Comparison of ENCODE assay signal across 8 mouse cellular contexts in the genomic region with DNA sequence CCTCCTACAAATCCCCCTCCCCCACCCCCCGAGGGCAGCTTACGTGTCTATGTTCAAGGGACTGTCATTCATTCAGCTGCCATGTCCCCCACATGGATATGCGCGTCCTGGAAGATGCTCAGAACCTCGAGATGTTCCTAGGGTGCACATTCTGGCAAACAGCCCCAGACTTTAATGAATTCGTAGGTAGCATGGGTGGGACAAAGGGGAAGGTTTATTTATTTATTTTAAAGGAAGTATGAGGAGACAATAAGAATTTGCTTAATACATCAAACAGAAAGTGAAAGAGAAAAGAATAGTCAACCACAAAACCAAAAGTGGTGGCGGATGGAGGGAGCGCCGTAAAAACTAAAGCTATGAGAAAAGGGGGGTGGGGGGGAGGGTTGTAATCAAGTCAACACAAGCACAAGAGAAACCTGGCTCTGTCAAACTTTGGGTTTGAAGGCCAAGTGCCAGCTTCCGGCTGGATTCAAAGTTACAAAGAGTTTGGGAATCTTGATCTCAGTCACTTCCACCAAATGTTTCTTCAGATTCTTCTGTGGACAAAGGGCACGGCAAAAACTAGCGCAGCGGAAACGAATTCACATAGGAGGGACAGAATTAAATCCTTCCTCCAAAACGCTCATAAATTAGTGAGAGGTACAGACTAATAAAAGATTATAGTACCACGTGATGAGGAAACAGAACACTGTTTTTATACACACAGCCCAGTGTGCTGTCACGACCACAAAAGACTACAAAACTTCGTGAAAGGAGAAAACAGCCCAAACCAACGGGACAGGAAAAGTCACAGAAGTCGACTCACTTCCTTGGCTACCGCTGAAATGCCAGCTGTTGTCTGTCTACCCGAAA. TPM values are rescaled to one million over a fixed set of nuclear protein-coding genes. Genes with fewer than 3 reads are reported as not detected.
A peak's percentile ranks its signal among the peaks of the same experiment; 100 is the strongest.
DNase-seq lines count a peak whose midpoint lies in the region; ATAC-seq lines count a peak whose summit lies in the region.

No protein-coding gene starts in this region.

- WGBS in midbrain, embryonic 11.5 days: 88% methylated on average over 22 of the region's 22 CpGs
- 88% methylated on average over 22 of the region's 22 CpGs for WGBS in midbrain, embryonic 10.5 days
- 84% methylated on average over 22 of the region's 22 CpGs for WGBS in forebrain, embryonic 11.5 days
- 80% methylated on average over 22 of the region's 22 CpGs for WGBS in forebrain, embryonic 14.5 days

- ATAC-seq in midbrain, embryonic 11.5 days (ENCODE audit: low FRiP score): no peak
- ATAC-seq in forebrain, embryonic 11.5 days (replicated peaks; ENCODE audit: low FRiP score): no peak
- ATAC-seq in forebrain, embryonic 14.5 days: no peak

- no peaks in the 10 kb centered on the region for H3K36me3 ChIP-seq in midbrain, embryonic 11.5 days (ENCODE audit: control insufficient read depth, insufficient read depth, low read length)
- no peaks in the 10 kb centered on the region for H3K36me3 ChIP-seq in midbrain, embryonic 10.5 days
- H3K36me3 ChIP-seq in forebrain, embryonic 11.5 days (ENCODE audit: control insufficient read depth, insufficient read depth, low read length): no peaks in the 10 kb centered on the region
- H3K36me3 ChIP-seq in forebrain, embryonic 14.5 days (ENCODE audit: control insufficient read depth, insufficient read depth, low read length): no peaks in the 10 kb centered on the region

- H3K9ac ChIP-seq in midbrain, embryonic 11.5 days (ENCODE audit: low read length): no peak overlapping the region
- H3K9ac ChIP-seq in forebrain, embryonic 11.5 days (ENCODE audit: low read length): no peak overlapping the region
- no peak overlapping the region for H3K9ac ChIP-seq in forebrain, embryonic 14.5 days (ENCODE audit: low read length)

- intact Hi-C loops in heart, postnatal 36 days (cut with DNase I): loop anchor here (5.0 kb wide), 1 partner anchor 672 kb away; no protein-coding TSS in a partner anchor

- DNase-seq in midbrain, embryonic 11.5 days (ENCODE audit: low spot score, missing footprints): peak; percentile 37
- no peak for DNase-seq in midbrain, embryonic 10.5 days (ENCODE audit: low spot score)
- peak; percentile 17 to 29 for DNase-seq in heart, postnatal 36 days
- peak; percentile 12 for DNase-seq in lung, adult 18-20 months
- peak; percentile 49 for DNase-seq in thymus, postnatal 25 days
- no peak for DNase-seq in forebrain, embryonic 11.5 days (ENCODE audit: low spot score)
- DNase-seq in forebrain, embryonic 14.5 days (ENCODE audit: low spot score): no peak
- DNase-seq in cerebellum, postnatal 10 days: no peak

- H3K4me1 ChIP-seq in midbrain, embryonic 11.5 days (ENCODE audit: control insufficient read depth, insufficient read depth, low read length): no peaks in the 10 kb centered on the region
- no peaks in the 10 kb centered on the region for H3K4me1 ChIP-seq in midbrain, embryonic 10.5 days
- no peaks in the 10 kb centered on the region for H3K4me1 ChIP-seq in forebrain, embryonic 11.5 days (replicated peaks; ENCODE audit: control insufficient read depth, insufficient read depth, low read length)
- H3K4me1 ChIP-seq in forebrain, embryonic 14.5 days (ENCODE audit: control insufficient read depth, insufficient read depth, low read length): no peaks in the 10 kb centered on the region

- no peak overlapping the region for H3K27ac ChIP-seq in midbrain, embryonic 11.5 days (ENCODE audit: low read depth, low read length)
- H3K27ac ChIP-seq in midbrain, embryonic 10.5 days (replicated peaks): no peak overlapping the region
- no peak overlapping the region for H3K27ac ChIP-seq in forebrain, embryonic 11.5 days (ENCODE audit: low read depth, low read length)
- H3K27ac ChIP-seq in forebrain, embryonic 14.5 days (ENCODE audit: low read depth, low read length): no peak overlapping the region

- no peaks in the 10 kb centered on the region for H3K27me3 ChIP-seq in midbrain, embryonic 11.5 days (ENCODE audit: control insufficient read depth, insufficient read depth, low read length)
- H3K27me3 ChIP-seq in midbrain, embryonic 10.5 days (ENCODE audit: low read depth, poor library complexity, severe bottlenecking): no peaks in the 10 kb centered on the region
- no peaks in the 10 kb centered on the region for H3K27me3 ChIP-seq in forebrain, embryonic 11.5 days (ENCODE audit: control insufficient read depth, insufficient read depth, low read length)
- no peaks in the 10 kb centered on the region for H3K27me3 ChIP-seq in forebrain, embryonic 14.5 days (replicated peaks; ENCODE audit: control insufficient read depth, insufficient read depth, low read length)

- H3K4me3 ChIP-seq in midbrain, embryonic 11.5 days (ENCODE audit: low read depth, low read length): no peak overlapping the region
- H3K4me3 ChIP-seq in midbrain, embryonic 10.5 days: no peak overlapping the region
- no peak overlapping the region for H3K4me3 ChIP-seq in forebrain, embryonic 11.5 days (ENCODE audit: low read depth, low read length)
- no peak overlapping the region for H3K4me3 ChIP-seq in forebrain, embryonic 14.5 days (ENCODE audit: low read depth, low read length)

- H3K9me3 ChIP-seq in midbrain, embryonic 11.5 days (ENCODE audit: control insufficient read depth, low read length): no peaks in the 10 kb centered on the region
- H3K9me3 ChIP-seq in midbrain, embryonic 10.5 days (replicated peaks): no peaks in the 10 kb centered on the region
- H3K9me3 ChIP-seq in forebrain, embryonic 11.5 days (ENCODE audit: control insufficient read depth, low read length): no peaks in the 10 kb centered on the region
- H3K9me3 ChIP-seq in forebrain, embryonic 14.5 days (replicated peaks; ENCODE audit: control insufficient read depth, low read length): no peaks in the 10 kb centered on the region

- H3K4me2 ChIP-seq in midbrain, embryonic 11.5 days: no peak overlapping the region
- no peak overlapping the region for H3K4me2 ChIP-seq in forebrain, embryonic 11.5 days (ENCODE audit: low read depth, low read length, severe bottlenecking)
- no peak overlapping the region for H3K4me2 ChIP-seq in forebrain, embryonic 14.5 days (ENCODE audit: low read length)

RNA-seq across cellular contexts. Expression of a gene that starts 0.7 kb away (rescaled TPM):
- polyA plus RNA-seq in midbrain, embryonic 11.5 days (2014; fragmentation: Nextera tagmentation; extraction: Ambion mirVana): 0.33 and 0.41 TPM in 2 replicates
- polyA plus RNA-seq in midbrain, embryonic 10.5 days (2016; fragmentation: Nextera tagmentation; extraction: Ambion mirVana): 0.21 and 0.39 TPM in 2 replicates
- total RNA-seq in heart, postnatal 36 days (2021): under 1 TPM; 0.94 to 0.98 TPM
- polyA plus RNA-seq in forebrain, embryonic 11.5 days (2014; fragmentation: Nextera tagmentation; extraction: Ambion mirVana): 0.32 and 0.45 TPM in 2 replicates
- polyA plus RNA-seq in forebrain, embryonic 14.5 days (2014; fragmentation: Nextera tagmentation; extraction: Ambion mirVana): 0.38 and 0.48 TPM in 2 replicates

RNA-seq across cellular contexts. Expression of a gene that starts 10.7 kb away (rescaled TPM):
- 14.8 and 17.3 TPM in 2 replicates for polyA plus RNA-seq in midbrain, embryonic 11.5 days (2014; fragmentation: Nextera tagmentation; extraction: Ambion mirVana)
- 16.8 and 19.0 TPM in 2 replicates for polyA plus RNA-seq in midbrain, embryonic 10.5 days (2016; fragmentation: Nextera tagmentation; extraction: Ambion mirVana)
- 10 to 100 TPM; 16.4 to 16.8 TPM for total RNA-seq in heart, postnatal 36 days (2021)
- 14.1 and 16.1 TPM in 2 replicates for polyA plus RNA-seq in forebrain, embryonic 11.5 days (2014; fragmentation: Nextera tagmentation; extraction: Ambion mirVana)
- polyA plus RNA-seq in forebrain, embryonic 14.5 days (2014; fragmentation: Nextera tagmentation; extraction: Ambion mirVana): 4.5 and 5.6 TPM in 2 replicates

RNA-seq across cellular contexts. Expression of a gene that starts 25.9 kb away (rescaled TPM):
- polyA plus RNA-seq in midbrain, embryonic 11.5 days (2014; fragmentation: Nextera tagmentation; extraction: Ambion mirVana): 0.62 and 0.85 TPM in 2 replicates
- 0.25 and 0.32 TPM in 2 replicates for polyA plus RNA-seq in midbrain, embryonic 10.5 days (2016; fragmentation: Nextera tagmentation; extraction: Ambion mirVana)
- total RNA-seq in heart, postnatal 36 days (2021): under 1 TPM; 0.39 to 0.68 TPM
- polyA plus RNA-seq in forebrain, embryonic 11.5 days (2014; fragmentation: Nextera tagmentation; extraction: Ambion mirVana): 0.25 and 0.65 TPM in 2 replicates
- 0.33 and 0.36 TPM in 2 replicates for polyA plus RNA-seq in forebrain, embryonic 14.5 days (2014; fragmentation: Nextera tagmentation; extraction: Ambion mirVana)

Comparison
In these comparisons a context has a peak if more than half of its experiments do, and no peak if none do; other contexts are left out.
1. DNase-seq: peak in midbrain, embryonic 11.5 days (single experiment), heart, postnatal 36 days (2 of 2), lung, adult 18-20 months (2 of 2) and thymus, postnatal 25 days (single experiment); none in midbrain, embryonic 10.5 days (single experiment), forebrain, embryonic 11.5 days (single experiment), forebrain, embryonic 14.5 days (single experiment) and cerebellum, postnatal 10 days (0 of 2).